Mouse (Mus musculus) skeletal muscle tissue, adult 2 months (tissue): ENCODE measurements around the gene Lrrk2.

ENCODE experiments used
- DNase-seq: peaks from one replicate; pipeline ENCODE4 v3.0.0-alpha.2; 2012; ENCODE audit warnings: low read depth, low spot score

Gene Lrrk2

GRCm38 (mm10) chr15:91685880-91686563, 13.0 kb downstream of the Lrrk2 start:
- DNase-seq, result no peak

GRCm38 (mm10) chr15:91690648-91691047, 17.7 kb downstream of the Lrrk2 start:
- DNase-seq, result peak; percentile 17

GRCm38 (mm10) chr15:91693051-91693450, 20.1 kb downstream of the Lrrk2 start:
- peak; percentile 65 for DNase-seq

- DNase-seq, result no peak
These were observed 20.9 kb downstream of the Lrrk2 start for GRCm38 (mm10) chr15:91693856-91694255.

GRCm38 (mm10) chr15:91700841-91701240, 27.9 kb downstream of the Lrrk2 start:
- DNase-seq, result no peak

- DNase-seq, result peak; percentile 32
These were observed 30.2 kb downstream of the Lrrk2 start for GRCm38 (mm10) chr15:91702991-91703715.

- no peak for DNase-seq
These were observed 31.1 kb downstream of the Lrrk2 start for GRCm38 (mm10) chr15:91704091-91704490.

GRCm38 (mm10) chr15:91709207-91710130, 36.5 kb downstream of the Lrrk2 start:
- DNase-seq, result no peak

GRCm38 (mm10) chr15:91735216-91735922, 62.4 kb downstream of the Lrrk2 start:
- no peak for DNase-seq

- DNase-seq, result no peak
These were observed 64.0 kb downstream of the Lrrk2 start for GRCm38 (mm10) chr15:91736791-91737533.

GRCm38 (mm10) chr15:91738808-91739207, 65.8 kb downstream of the Lrrk2 start:
- no peak for DNase-seq

GRCm38 (mm10) chr15:91745501-91745900, 72.5 kb downstream of the Lrrk2 start:
- no peak for DNase-seq

- no peak for DNase-seq
These were observed 79.1 kb downstream of the Lrrk2 start for GRCm38 (mm10) chr15:91752111-91752510.

- DNase-seq, result no peak
These were observed 80.6 kb downstream of the Lrrk2 start for GRCm38 (mm10) chr15:91753378-91754080.

- DNase-seq, result no peak
These were observed 81.6 kb downstream of the Lrrk2 start for GRCm38 (mm10) chr15:91754546-91754945.

GRCm38 (mm10) chr15:91755756-91756155, 82.8 kb downstream of the Lrrk2 start:
- no peak for DNase-seq

- DNase-seq, result no peak
These were observed 99.1 kb downstream of the Lrrk2 start for GRCm38 (mm10) chr15:91772041-91772440.

GRCm38 (mm10) chr15:91779166-91779565, 106.2 kb downstream of the Lrrk2 start:
- DNase-seq, result no peak

- DNase-seq, result peak; percentile 11
These were observed 108.2 kb downstream of the Lrrk2 start for GRCm38 (mm10) chr15:91781172-91781571.

- DNase-seq, result no peak
These were observed 115.4 kb downstream of the Lrrk2 start for GRCm38 (mm10) chr15:91788338-91788737.
